Mouse (Mus musculus): ENCODE results near the gene Arhgap25. TPM values are rescaled to one million over a fixed set of nuclear protein-coding genes. Genes with fewer than 3 reads are reported as not detected.
"Not testable (repeated sequence)": the region's sequence is repeated elsewhere in the genome, so short reads cannot be mapped to it uniquely, and the experiment has no call there.

The Arhgap25 gene
- total RNA-seq (2021), result 5.2 and 10.5 TPM in 2 replicates
- long read RNA-seq, experiment 1, partial matches to known transcripts, result 2 of 5 reads
- long read RNA-seq, experiment 1, other reads (novel, unspliced or antisense), result 0 of 5 reads
- long read RNA-seq, experiment 2, partial matches to known transcripts, result 1 of 4 reads
- long read RNA-seq, experiment 2, other reads (novel, unspliced or antisense), result 2 of 4 reads

GRCm38 (mm10) chr6:87532953-87533710, at the start of gene Arhgap25:
Gene Arhgap25 (minus strand): TSS chr6:87533259.
- no peak for DNase-seq

DNA sequence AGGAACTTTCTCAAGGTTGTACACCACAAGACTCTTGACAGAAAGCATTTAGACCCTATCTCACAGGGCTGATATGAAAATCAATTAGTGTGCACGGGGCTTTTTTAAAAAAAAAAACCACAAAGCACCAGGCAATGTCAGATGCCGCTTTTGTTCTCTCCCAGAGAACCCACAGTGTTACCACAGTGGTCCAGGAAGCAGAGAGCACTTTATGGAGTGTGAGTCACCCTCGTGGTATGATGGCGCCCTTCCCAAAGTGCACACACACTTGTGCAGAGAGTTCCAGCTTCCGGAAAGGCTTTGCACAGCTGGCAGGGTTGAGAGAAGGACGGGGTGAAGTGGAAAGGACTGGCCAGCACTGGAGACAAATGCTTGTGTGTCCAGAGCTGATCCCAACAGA, 49.4 kb upstream of the Arhgap25 start:
- DNase-seq, result peak; percentile 32

DNA sequence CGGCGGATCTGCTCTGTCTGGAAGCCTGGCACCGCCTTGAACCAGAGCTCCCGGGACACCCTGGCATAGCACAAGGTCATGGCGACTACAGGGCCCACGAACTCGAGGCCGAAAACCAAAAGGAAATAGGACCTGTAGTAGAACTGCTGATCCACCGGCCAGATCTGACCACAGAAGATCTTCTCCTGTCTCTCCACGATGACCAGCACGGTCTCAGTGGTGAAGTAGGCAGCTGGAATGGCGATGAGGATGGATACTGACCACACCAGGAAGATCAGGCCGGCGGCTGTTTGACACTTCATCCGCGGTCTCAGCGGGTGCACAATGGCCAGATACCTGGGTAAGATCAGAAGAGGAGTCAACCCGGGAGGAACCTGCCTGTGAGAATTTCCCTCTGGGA, 48.5 kb upstream of the Arhgap25 start:
- no peak for DNase-seq

DNA sequence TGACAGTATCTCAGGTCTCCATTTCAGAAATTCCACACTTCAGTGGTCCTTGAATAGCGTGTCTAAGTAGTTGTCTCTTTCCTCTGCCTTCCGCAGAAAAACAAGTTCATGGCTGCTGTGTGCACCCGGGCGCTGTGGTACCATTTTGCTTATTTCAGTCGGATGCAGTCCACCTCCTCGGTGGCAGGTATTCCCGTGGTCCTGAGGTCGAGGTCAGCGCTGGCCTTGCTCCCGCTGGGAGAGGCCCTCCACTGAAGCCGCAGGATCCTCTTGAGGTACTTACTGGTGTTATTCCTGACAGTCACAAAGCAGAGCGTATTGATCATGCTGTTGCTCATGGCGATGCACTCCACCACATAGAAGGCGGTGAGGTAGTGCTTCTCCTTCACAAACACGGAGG, 48.0 kb upstream of the Arhgap25 start:
- DNase-seq, result no peak

GRCm38 (mm10) chr6:87578247-87578646, 45.2 kb upstream of the Arhgap25 start:
- peak; percentile 21 for DNase-seq

- no peak for DNase-seq
These were observed 43.7 kb upstream of the Arhgap25 start for GRCm38 (mm10) chr6:87576648-87577330.

- not testable (repeated sequence) for DNase-seq
These were observed 38.8 kb upstream of the Arhgap25 start for GRCm38 (mm10) chr6:87571863-87572262.

GRCm38 (mm10) chr6:87567686-87568593, 34.9 kb upstream of the Arhgap25 start:
- DNase-seq, result no peak

DNA sequence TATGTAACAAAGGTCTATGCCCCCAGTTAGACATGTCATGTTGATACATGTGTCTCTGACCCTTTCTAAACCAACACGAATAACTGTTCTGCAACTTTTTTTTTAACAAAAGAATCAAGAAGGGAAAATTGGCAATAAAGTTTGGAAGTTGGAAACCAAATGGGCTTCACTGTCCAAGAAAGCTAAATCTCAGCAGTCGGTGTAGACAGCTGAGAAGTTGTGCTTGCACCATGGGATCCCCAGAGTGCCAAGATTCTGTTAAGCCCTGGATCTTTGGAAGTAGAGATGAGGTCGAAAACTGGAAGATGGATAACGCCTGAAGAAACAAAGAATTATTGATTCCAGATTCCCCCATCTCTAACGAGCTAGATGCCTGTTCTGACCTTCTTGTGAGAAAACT, 32.1 kb upstream of the Arhgap25 start:
- no peak for DNase-seq

DNA sequence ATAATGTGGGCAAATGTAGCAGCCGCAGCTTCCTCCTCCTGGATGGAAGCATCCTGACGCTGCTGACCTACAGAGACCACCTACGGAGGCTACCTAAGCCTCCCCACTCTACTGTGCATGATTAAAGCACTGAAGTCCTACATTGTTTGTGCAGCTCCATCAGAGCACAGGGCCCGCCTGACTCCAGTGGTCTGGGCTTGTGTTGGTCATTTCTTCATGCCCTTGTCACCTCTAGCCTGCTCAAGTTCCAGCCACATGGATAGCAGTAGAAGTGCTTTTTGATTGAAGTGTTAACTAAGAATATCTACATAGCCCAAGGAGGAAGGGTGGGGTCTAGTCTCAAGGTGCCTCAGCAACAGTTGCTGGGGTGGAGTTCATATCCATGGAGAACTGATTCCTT, 31.3 kb upstream of the Arhgap25 start:
- no peak for DNase-seq

DNA sequence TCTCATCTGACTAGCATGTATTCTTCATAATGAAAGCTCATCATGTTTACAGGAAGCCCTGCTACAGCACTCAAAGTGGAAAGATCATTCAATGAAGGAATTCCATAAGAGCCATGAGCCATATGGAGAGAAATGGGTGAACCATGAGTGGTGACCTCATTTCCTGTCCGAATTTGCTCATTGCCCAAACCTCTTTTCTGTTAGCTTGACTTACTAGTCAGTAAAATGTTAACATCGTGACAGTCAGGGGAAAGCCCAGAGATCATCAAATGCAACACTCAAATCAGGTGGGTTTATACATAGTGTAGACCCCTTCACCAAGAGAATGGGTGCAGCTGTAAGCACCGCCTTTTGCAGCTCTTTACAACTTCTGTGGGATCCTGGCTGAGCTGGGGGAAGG, 20.7 kb upstream of the Arhgap25 start:
- DNase-seq, result no peak

DNA sequence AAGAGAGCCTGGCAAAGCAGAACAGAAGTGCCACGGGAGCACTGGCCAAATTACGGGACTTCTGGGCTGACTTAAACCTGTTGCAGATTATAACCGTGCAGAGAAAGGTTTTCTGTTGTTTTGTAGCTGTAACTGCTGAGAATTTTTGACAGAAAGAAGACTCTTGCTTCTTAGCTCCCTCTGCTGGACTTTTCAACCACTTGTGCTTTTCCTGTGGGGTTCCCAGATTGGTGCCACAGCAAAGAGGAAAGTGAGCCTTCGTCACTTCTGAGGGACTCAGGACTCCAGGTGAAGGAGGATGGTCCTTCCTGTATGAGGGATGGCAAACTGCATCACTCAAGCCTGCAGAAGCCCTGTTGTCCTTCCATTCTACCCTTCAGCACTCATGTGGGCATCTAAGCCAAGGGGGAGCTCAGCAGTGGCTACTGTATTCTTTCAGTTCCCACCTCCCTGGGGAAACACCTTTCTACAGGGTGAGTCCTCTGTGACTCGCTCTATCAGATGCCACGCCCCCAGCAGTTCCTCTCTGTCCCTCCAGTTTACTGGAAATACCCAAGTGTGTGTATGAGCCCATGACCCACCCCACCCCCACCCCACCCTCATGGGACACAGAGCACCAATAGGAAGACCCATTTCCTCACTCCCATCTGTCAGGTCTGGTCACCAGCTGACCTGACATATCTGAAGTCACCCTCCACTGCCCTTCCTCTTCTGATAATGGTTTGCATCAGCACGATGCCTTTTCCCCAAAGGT, 19.2 kb upstream of the Arhgap25 start:
- no peak for DNase-seq

- no peak for DNase-seq
These were observed 14.8 kb upstream of the Arhgap25 start for GRCm38 (mm10) chr6:87547836-87548235.

DNA sequence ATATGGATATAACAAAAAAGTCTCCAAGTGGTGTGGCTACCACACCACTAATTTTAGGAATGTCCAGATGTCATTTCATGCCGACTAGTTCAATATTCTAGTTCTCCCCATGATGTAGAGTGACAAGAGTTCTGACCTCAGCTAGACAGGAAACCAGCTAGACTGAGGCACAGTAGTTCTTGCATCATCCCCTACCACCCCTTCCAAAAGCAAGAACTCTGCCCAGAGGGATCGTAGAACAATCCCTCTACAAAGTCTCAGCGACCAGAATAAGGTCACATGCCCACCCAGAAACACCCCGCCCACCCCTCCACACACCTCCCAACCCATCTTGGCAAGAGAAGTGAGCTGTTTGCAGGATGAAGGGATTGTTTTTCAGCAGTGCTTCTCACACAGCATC, 14.4 kb upstream of the Arhgap25 start:
- DNase-seq, result no peak

DNA sequence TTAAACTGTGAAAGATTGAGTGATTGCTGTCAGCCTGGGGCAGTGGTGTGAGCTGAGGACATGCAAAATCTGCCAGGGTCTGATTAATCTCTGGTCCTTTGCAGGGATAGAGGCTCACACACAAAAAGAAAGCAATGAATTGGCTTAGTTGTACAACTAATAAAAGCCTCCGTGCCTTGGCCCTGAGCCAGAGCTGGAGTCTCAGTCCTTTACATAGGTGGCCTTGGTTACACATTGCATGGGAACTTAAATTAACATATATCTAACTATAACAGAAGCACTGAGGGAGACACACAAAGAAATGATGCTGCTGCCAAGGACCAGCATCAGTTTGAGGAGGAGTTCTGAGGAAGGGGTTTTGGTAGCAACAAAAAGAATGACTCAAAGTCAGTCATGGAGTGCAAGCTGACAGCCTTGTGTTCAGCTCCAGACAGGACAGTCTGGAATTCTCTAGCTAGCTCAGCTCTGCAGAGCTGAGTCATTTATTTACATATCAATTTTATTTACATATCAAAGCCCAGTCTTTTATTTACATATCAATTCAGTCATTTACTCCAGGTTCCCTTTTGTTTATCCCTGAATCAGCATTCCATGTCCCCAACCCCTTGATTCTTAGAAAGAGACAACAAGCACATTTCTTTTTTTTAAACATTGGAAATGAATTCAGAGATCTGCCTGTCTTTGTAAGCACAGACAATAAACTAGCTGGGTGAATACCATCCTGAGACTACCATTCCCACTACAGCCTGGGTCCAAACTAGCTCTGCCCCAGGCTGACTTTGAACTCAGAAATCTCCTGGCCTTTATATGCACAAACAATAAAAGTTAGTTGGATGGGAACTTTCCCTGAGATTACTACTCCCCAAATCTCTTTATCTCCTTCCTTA, 12.5 kb upstream of the Arhgap25 start:
- no peak for DNase-seq

- DNase-seq, result peak; percentile 78
These were observed 9.0 kb upstream of the Arhgap25 start for GRCm38 (mm10) chr6:87542027-87542426.

- DNase-seq, result no peak
These were observed 8.1 kb upstream of the Arhgap25 start for GRCm38 (mm10) chr6:87541171-87541571.

GRCm38 (mm10) chr6:87538376-87539270, 5.6 kb upstream of the Arhgap25 start:
- DNase-seq, result no peak

GRCm38 (mm10) chr6:87537678-87538077, 4.6 kb upstream of the Arhgap25 start:
- DNase-seq, result no peak
